Mouse (Mus musculus) cerebellum, postnatal 25 days (tissue): ENCODE measurements at regions not wholly inside any gene's neighbourhood (a gene's known extent, or its start where the extent isn't known, plus 50 kb on each side); places are given as distances from the start of the nearest gene placed in this dataset.

Source experiments
- DNase-seq, 2 experiments: peaks; one replicate each; pipeline ENCODE4 v3.0.0; 2021; ENCODE audit warnings: mixed read lengths in 2 of 2

DNA sequence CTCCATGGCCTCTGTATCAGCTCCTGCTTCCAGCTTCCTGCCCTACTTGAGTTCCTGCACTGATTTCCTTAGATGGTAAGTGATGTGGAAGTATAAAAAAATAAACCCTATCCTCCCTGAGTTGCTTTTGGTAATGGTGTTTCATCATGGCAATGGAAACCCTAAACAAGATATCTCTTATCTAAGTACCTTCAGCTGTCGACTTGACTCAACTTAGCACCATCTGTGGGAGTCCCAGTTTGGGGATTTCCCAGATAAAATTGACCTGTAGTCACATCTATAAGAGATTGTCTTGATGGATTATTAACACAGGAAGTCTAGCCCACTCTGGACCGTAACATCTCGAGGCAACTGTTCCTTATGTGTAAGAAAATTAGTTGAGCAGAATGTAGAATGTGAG, 570.2 kb upstream of the Gm10306 start:
- DNase-seq: no peak

DNA sequence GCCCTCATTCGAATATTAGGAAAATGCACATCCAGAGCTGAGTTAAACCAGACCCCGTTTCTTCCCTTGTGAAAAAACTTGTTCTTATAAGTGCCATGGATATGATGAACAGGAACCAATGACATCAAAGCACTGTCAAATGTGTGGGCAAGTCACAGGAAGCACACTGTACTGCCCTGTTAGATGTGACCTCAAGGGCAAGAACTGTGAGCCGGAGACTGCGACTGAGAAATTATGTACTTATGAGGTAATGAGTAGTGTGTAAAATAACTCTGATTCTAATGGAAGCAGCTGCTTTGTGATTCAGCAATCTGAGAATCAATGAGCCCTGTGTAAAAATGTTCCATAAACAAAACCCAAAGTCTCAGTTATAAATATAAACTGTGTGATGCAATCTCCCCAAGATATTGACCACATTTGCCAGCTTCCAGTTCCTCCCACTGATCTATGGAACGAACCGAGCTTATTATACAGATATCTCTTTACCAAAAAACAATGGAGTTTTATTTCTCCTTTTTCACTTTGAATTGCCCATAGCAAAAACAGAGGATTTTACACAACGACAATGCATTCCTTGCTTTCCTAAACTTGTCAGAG, 566.0 kb upstream of the Gm10306 start:
- no peak for DNase-seq

- DNase-seq: no peak
Measured at GRCm38 (mm10) chr4:94005818-94006217, 550.5 kb upstream of the Gm10306 start.

- peak in 1 of 2 experiments; percentile 20 for DNase-seq
Measured at GRCm38 (mm10) chr4:94007088-94007768, 549.1 kb upstream of the Gm10306 start.

DNA sequence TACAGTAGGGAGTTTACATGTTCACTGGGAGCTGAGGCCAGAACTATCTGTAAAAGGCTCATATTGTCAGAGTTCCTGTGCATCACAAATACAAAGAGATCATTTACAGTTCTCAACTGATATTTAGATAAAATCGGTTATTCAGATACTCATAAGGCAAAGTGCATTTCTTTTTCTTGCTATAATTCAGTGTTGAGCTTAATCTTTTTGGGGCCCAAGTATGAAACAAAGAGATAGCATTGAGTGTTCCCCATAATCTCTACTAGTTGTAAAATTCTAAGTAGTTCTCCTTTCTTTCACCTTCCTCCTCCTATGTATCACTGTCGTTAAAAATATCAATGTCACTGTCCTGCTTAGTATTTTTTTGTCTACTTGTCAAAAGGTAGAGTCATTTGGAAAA, 540.6 kb upstream of the Gm10306 start:
- DNase-seq: no peak

DNA sequence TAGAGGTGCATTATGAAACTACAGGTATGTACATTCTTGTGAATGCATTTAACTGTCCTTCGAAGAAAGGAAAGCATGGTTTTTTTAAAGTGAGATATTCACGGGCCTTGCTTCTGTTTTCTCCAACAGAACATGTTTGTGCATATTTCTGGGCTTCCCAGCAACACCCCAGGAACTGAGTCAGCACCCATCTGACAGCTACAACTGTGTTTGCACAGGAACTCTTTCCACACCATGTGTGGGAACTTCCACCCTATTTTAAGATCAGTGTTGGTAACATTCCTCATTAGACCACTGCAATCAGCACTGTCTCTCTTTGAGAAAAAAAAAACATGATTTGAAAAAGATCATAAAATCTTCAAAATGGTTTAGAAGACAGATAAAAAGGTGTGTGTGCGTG, 538.6 kb upstream of the Gm10306 start:
- DNase-seq: no peak

- DNase-seq: no peak
Measured at GRCm38 (mm10) chr4:94049629-94050310, 506.6 kb upstream of the Gm10306 start.

DNA sequence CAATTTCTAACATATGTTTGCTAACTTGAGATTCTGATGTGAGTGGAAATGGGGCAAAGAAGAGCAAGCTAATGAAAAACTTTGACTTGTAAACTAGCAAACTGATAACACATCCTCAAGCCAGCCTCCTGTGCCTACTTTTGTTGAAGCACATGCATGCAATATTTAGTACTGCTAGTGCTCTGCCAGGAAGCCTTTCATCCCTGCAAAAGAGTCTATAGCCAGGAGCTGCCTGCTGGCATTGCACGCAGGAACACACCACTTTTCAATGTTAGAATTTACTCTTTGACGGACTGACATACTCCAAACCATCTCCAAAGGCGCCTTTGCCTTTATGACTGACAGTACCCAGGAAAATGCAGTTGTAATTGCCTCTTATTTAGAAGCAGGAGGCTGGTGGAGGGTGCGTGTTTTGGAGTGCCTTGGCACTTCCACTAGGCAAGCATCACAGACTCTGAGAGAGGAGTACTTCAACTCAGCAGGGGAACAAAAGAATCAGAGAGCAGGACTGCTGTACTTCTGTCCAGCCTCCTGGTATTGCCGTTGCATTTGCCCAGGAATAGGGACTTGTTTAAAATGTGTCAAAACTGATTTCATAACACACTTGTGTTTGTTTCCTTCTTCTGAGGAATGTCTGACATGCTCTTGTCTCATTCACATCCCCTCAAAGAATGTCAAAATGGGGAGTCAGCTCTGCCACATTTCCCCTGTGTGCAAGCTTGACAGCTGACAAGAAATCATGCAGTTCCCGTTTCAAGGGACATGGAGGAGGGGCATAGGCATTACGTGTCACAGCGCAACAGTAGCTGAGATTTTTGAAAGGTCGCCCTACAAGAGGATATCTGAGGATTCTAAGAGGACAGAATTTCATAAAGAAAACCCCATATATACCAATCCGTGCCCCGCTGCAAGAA, 503.8 kb upstream of the Gm10306 start:
- DNase-seq: no peak

- DNase-seq: no peak
Measured at GRCm38 (mm10) chr4:94073178-94073870, 483.0 kb upstream of the Gm10306 start.

DNA sequence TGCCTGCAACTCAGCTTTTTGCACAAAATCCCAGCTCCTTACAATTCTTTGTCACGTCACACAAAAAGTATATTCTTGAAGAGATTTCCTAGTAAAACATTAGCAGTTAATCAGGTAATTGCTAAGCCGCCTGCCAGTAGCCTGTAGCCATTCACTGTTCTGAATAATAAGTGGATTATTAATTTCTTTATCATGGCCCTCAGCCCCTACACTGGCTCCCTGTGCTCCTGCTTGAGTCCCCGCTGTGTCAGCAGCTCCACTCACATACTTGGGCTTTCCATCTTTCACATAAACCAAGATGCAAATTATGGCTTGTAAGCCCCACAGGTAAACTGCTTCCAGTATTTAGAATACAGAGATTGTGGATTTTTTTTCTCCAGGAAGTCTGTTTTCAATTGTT, 473.5 kb upstream of the Gm10306 start:
- DNase-seq: no peak

GRCm38 (mm10) chr4:94094379-94094778, 462.0 kb upstream of the Gm10306 start:
- DNase-seq: no peak

DNA sequence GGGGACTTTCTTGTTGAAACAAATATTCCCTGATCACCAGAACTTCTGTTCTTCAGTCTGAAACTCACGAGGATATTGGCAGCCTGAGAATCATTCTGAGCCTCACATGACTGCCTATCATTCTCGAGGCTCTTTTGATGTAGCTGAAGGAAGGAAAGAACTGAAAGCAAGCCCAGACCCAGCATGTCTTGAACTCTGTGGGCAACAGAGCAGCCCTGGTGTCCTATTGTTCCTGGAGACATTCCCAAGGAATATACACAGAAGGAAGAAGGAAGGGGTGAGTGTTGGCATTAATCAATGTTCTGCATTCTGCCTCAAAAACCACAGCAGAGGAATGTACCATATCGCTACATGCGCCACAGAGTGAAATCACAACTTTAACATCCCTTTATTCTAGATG, 449.4 kb upstream of the Gm10306 start:
- no peak for DNase-seq

GRCm38 (mm10) chr4:94116881-94117280, 439.5 kb upstream of the Gm10306 start:
- peak; percentile 56 to 63 for DNase-seq

DNA sequence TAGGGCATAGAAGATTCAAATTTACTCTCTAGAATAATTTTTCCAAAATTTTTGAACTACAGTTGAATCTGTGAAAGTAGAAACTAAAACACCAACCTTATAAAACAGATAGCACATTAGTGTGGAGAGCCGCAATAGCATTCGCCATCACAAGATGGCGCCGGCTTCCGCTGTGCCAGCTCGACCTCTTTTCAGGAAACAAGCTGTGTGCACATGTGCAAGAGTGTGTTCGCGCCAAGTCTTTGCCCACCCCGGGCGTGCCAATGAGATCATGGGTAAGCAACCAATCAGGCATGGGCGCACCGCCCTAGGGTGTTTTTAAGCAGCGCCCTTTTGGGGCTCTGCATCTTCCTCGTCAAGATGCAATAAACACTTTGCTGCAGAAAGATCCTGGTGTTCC, 432.2 kb upstream of the Gm10306 start:
- no peak for DNase-seq

- no peak for DNase-seq
Measured at GRCm38 (mm10) chr4:94137921-94138320, 418.4 kb upstream of the Gm10306 start.

- DNase-seq: no peak
Measured at GRCm38 (mm10) chr4:94144901-94145801, 411.2 kb upstream of the Gm10306 start.

GRCm38 (mm10) chr4:94147964-94148533, 408.3 kb upstream of the Gm10306 start:
- DNase-seq: no peak

DNA sequence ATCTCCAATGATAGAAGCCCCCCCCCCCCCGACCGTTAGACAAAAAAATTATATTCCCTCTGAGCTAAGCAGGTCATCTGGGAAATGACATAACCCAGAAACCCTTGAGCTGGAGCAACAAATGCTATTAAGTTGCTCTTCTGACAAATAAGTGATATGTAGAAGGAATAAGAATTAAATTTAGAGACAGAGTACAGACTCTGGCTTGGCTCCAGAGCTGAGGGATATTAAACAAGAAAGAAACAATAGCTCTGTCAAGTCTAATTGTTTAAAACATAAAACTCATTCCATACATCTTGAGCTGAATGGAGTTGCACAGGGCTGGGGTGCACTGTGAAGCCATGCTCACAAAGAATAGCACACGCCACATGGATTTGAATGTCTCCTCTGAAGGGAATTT, 407.3 kb upstream of the Gm10306 start:
- DNase-seq: no peak

GRCm38 (mm10) chr4:94160620-94161019, 395.7 kb upstream of the Gm10306 start:
- DNase-seq: no peak

- no peak for DNase-seq
Measured at GRCm38 (mm10) chr4:94173096-94173495, 383.2 kb upstream of the Gm10306 start.

- no peak for DNase-seq
Measured at GRCm38 (mm10) chr4:94186997-94187396, 369.3 kb upstream of the Gm10306 start.
